Mouse (Mus musculus): ENCODE results near the gene Pappa2.
A peak's percentile ranks its signal among the peaks of the same experiment; 100 is the strongest.

Pappa2 gene

DNA sequence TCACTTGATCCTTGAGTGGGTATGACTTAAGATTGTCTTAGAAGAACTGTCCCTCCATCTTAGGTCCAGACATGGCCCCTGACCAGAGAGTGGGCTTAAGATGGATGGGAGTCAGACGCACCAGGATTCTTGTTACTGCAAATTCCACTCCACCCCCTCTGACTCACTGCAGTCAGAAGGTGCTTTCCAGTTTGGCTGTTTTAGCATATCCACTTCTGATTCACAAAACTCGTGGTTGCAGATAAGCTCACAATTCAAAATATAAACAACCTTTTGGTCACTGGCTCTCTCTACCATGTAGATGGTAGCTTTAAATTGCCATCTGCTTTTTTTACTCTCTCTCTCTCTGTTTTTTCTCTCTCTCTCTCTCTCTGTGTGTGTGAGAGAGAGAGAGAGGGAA, 214.4 kb downstream of the Pappa2 start:
- no peak for DNase-seq (ENCODE audit: low read depth, low spot score)

DNA sequence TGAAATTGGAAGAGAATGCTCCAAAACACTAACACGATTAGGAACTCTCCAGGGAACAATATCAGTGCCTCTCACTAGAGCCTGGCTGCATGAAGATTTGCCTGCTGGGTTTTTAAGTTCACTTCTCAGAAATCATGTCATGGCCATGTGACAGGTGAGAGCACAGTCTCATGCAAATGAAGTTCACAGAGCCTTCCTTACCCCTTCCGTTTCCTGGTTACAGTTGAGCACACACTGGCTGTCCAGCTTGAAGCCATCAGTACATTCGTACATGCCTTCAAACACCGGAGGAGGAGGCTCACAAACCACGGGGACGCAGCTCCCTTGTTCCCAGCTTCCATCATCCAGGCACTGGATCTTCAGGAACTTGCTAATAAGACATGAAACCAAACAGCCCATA, 215.6 kb downstream of the Pappa2 start:
- no peak for DNase-seq (ENCODE audit: low read depth, low spot score)

DNA sequence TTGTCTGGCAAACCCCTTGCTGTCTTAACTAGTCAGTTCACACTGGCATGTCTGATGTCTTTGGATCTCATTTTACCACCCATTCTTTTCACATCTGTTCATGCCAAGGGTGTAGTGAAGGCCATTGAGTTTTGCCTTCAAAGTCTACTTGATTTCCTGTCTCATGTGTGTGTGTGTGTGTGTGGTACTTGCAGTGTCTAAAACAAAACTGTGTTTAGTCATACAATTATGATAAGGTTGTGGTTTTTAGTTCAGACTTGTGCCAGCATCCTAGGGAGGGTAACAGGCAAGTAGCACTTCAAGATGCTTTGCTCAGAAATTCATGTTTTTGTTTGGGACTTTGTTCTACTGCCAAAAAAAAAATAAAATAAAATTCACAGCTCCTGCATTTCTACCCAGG, 216.1 kb downstream of the Pappa2 start:
- no peak for DNase-seq (ENCODE audit: low read depth, low spot score)

DNA sequence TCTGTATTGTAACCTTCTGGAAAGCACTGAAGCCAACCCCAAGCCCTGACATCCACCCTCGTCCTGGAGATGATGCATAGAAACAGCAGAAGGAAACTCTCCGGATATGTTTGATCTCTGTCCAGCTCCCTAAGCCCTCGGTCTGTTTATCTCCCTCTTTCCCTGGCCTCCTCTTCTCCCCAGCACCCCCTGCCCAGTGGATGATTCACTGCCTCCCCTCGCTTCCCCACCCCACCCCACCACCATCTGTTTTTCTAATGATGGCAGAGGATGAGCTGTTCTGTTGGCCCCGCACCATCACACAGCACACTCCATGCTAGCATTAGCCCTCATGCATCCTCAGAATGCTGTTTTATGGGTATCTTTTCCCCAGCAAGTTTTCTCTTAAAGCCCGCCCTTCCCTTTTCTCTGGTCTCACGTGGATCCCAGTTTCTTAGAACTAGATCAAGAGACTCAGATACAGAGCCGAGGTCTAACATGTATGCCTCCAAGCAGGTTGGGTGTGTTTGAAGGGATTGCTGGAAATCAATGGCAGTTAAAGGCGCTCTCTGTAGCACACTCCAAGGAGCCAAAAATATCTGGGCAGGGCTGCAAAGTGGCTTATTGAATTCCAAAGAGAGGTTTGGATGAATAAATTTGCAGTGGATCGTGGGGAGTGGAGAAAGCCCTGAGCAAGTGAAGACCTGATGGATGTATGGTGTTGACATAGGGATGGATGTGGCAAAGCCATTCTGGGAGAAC, 231.8 kb downstream of the Pappa2 start:
- no peak for DNase-seq (ENCODE audit: low read depth, low spot score)

GRCm38 (mm10) chr1:158741449-158741848, 238.8 kb downstream of the Pappa2 start:
- DNase-seq (ENCODE audit: low read depth, low spot score): no peak

GRCm38 (mm10) chr1:158740949-158741348, 239.3 kb downstream of the Pappa2 start:
- no peak for DNase-seq (ENCODE audit: low read depth, low spot score)

DNA sequence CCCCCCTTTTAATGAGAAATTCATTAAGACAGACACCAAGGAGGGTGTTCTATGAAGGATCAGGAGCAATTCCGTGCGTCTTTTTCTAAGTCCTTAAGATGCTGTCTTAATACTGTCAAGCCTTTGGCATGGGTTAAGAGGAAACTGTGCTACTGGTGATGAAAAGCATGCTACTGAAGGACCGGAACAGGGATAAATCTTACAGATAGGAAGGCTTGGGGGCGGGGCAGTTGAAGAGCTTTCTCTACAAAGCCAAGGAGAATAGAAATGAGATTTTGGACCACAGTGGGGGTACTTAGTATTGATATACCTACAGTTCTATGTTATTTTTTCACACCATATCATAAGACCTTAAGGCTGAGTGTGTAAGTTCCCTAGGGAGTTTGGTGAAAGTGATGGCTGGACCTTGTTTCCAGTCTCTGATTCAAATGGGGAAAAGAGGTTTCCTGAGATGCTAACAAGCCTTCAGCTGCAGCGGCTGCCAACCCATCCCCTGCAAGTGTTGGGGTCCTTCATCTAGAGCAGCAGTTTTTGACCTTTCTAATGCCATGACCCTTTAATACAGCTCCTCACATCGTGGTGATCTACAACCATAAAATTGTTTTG, 240.0 kb downstream of the Pappa2 start:
- no peak for DNase-seq (ENCODE audit: low read depth, low spot score)

DNA sequence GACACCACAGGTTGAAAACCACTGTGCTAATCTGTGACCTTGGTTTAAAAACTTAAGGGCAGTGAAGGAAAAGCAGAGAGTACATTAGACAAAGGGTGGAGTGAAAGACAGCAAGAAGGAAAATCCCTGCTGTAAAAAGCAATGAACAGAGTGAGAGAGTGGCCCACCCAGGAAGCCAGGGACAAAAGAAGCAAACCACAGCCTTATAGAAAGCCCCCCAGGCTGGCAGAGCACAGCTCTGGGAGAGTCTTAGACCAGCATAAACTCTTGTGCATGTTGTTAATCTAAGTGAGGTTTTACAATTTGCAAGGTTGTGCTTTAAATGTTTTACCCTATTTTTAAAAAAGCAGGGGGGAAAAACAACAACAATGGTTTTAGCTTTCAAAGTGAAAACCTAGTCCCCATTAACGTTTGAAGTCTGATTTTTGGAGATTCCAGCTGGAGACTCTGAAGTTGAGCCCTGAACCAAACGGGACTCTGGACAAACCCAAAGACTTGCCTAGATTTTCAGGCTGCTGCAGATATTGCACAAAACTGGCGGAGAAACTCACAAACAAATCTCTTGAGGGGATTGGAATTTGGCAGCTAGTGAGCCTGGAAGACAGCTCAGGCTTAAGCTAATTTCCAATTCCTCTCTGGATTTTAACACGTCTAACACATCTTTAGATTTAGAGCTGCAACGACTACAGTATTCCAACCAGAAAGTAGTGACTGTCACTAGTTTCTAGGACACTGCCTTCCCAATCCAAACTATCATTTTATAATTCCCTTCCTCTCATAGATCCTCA, 241.0 kb downstream of the Pappa2 start:
- DNase-seq (ENCODE audit: low read depth, low spot score): no peak

- DNase-seq (ENCODE audit: low read depth, low spot score): no peak
These were observed 247.3 kb downstream of the Pappa2 start for GRCm38 (mm10) chr1:158732868-158733496.

- DNase-seq (ENCODE audit: low read depth, low spot score): no peak
These were observed 266.8 kb downstream of the Pappa2 start for GRCm38 (mm10) chr1:158713301-158714095.

DNA sequence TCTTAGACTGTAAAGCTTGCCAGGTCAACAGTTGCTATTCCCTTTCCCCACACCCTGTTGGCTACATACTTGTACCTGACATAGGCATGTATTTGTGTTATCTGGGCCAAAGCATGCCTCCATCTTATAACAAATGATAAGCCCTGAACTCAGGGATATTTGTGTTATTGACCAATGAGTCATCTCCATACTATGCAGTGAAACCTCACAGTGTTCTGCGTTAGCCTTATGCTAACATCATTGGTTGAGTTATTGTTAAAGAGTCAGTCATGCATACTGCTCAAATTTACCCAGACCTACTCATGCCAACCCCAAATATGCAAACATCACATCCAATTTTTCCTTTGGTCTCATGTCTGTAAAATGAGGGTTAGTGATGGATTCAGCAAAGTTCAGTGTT, 279.0 kb downstream of the Pappa2 start:
- DNase-seq (ENCODE audit: low read depth, low spot score): no peak

DNA sequence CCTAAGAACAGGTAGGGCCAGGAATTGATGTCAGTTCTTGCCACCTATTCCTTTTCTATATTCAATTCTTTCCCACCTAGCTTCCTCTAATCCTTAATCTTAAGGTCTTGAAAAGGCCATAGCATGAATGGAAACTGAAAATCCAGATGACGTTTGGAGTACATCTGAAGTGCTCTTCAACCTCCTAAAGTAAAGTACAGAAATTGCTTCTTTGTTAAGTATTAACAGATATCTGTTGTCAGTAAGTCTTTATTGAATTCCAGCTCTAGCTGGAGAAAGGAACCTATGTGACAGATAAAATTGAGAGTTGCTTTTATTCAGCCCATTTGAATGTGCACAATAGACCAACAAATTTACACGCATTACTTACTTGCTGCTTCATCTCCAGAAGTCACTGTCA, 280.1 kb downstream of the Pappa2 start:
- DNase-seq (ENCODE audit: low read depth, low spot score): no peak

DNA sequence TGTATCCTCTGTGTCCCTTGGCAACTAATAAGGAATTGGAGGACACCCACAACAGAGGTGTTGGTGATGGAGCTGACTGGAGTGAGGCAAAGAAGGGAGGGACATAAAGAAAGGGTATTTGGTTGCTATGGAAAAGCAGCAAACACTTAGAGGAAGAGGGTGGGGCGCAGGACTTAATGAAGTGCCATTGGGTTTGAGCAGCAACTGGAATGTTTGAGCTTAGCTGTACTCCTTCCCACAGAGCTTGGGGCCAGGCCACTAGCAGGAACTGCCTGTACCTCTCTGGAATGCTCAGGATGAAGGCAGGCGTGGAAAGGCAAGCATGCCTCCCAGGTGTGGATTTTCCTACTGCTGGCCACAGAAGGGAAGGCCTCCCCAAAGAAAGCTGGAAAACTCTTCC, 281.0 kb downstream of the Pappa2 start:
- DNase-seq (ENCODE audit: low read depth, low spot score): no peak

DNA sequence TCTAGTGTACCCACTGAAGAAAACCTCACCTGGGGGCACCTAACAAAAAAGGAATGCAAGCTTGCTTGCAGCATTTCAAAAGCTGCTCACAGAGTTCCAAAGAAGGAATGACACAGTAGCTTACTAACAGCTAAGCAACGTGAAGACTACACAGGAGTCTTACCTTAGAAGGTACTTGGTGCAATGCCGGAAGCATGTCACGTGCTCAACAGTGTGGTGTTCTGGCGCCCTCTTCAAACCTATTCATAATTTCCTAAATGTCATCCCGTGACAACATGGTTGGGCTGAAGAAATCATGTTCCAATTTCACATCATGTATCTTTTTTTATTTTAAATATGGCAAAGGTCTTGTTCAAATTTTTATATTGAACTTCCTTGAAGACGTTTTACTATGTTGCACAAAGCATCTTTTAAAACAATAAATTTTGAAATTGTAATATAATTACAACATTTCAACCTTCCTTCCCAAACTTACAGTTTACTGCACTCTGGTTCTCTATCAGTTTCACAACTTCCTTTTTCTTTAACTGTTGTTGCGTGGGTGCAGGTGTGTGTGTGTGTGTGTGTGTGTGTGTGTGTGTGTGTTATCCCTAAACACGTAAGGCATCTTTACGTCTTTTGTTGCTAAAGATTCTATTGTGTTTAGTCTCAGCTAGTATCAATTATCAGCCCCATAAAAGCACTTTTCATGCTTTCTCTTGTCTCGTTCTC, 282.3 kb downstream of the Pappa2 start:
- no peak for DNase-seq (ENCODE audit: low read depth, low spot score)

DNA sequence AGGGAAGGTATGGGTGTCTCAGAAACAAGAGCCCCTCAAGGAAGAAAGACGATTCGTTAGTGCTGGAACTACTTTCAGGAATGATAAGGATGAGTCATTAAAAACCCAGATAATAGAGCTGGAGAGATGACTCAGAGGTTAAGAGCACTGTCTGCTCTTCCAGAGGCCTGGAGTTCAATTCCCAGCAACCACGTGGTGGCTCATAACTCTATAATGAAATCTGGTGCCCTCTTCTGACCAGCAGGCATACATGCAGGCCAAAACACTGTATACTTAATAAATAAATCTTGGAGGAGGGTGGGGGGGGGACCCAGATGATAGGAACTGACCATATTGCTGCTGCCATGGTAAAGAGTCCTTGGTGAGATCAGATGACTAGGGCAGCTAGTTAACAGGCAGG, 282.9 kb downstream of the Pappa2 start:
- DNase-seq (ENCODE audit: low read depth, low spot score): no peak

- no peak for DNase-seq (ENCODE audit: low read depth, low spot score)
These were observed 292.6 kb downstream of the Pappa2 start for GRCm38 (mm10) chr1:158687726-158688125.

- peak; percentile 32 for DNase-seq (ENCODE audit: low read depth, low spot score)
These were observed 310.2 kb downstream of the Pappa2 start for GRCm38 (mm10) chr1:158669971-158670592.

DNA sequence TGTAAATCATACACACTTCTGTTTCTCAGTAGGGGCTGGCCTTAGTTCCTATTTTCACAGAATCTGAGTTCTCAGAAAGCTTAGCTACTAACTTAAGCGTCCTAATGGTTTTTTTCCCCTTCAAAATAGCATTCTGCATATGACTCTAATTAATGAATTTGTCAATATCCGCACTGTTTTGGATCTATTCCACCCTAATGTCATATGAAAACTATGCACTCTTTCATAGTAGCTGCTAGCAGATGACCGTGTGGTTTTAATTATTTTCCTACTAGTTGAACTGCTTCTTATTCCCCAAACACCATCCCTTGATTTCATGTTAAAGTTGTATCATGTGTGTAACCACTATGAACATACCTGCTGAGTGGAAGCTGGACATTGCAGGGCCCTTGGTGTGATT, 314.3 kb downstream of the Pappa2 start:
- no peak for DNase-seq (ENCODE audit: low read depth, low spot score)

Data from retina, adult 2 months (tissue).